13 mouse cellular contexts compared by ENCODE assay signal in genomic region chr6:125152212-125153017, GRCm38 (mm10). TPM values are rescaled to one million over a fixed set of nuclear protein-coding genes. Genes with fewer than 3 reads are reported as not detected.
DNase-seq lines count a peak whose midpoint lies in the region; ATAC-seq and TF ChIP-seq lines count a peak whose summit lies in the region.
"Had no signal": no experiment of that assay in that cellular context is flagged by ENCODE, and none has a peak within 500 bp of the region (broad histone marks: within the 10 kb centered on the region; RNA-seq: fewer than 3 reads in every experiment).

No protein-coding gene starts in this region.

- no peak for DNase-seq in layer of hippocampus, adult 2 months (ENCODE audit: low spot score in 2 of 2)
- no peak for DNase-seq in layer of hippocampus, adult 18-20 months (ENCODE audit: low spot score in 2 of 2)
- peak; percentile 93 for DNase-seq in MEL (ENCODE audit: low read depth, low spot score)
- peak; percentile 76 for DNase-seq in gastrocnemius, postnatal 25 days
- DNase-seq in embryo, embryonic 10 days (ENCODE audit: low spot score), result no peak
- DNase-seq in layer of hippocampus, postnatal 36 days, result no peak
- no peak for DNase-seq in hindbrain, postnatal 0 days (ENCODE audit: low spot score)
- DNase-seq: adrenal gland, postnatal 25 days; midbrain, embryonic 14.5 days; retina, postnatal 1 day; thymus, postnatal 36 days had no signal

- H3K4me3 ChIP-seq in layer of hippocampus, adult 2 months, result no peak overlapping the region
- peak overlapping the region; percentile 81 to 87 for H3K4me3 ChIP-seq in MEL (ENCODE audit: control insufficient read depth in 1 of 2, insufficient read depth in 1 of 2, low read depth in 2 of 2, low read length in 2 of 2)
- no peak overlapping the region for H3K4me3 ChIP-seq in liver, embryonic 16.5 days (ENCODE audit: low read depth, low read length)
- H3K4me3 ChIP-seq in hindbrain, postnatal 0 days (ENCODE audit: low read length), result no peak overlapping the region

- peak; percentile 77 to 90 for TF ChIP-seq EP300 in MEL (IDR thresholded peaks at IDR 0.05; ENCODE audit: low read depth in 1 of 2, low read length in 2 of 2)

- no peaks in the 10 kb centered on the region for H3K9me3 ChIP-seq in MEL (replicated peaks; ENCODE audit: insufficient read depth, low read length)
- no peaks in the 10 kb centered on the region for H3K9me3 ChIP-seq in liver, embryonic 16.5 days (replicated peaks; ENCODE audit: control insufficient read depth, low read length)
- H3K9me3 ChIP-seq in hindbrain, postnatal 0 days (ENCODE audit: low read length), result no peaks in the 10 kb centered on the region

- H3K27me3 ChIP-seq in MEL (ENCODE audit: control insufficient read depth in 1 of 2, insufficient read depth in 2 of 2, low read length in 2 of 2), result no peaks in the 10 kb centered on the region
- no peaks in the 10 kb centered on the region for H3K27me3 ChIP-seq in liver, embryonic 16.5 days (ENCODE audit: control insufficient read depth, insufficient read depth, low read depth, low read length)
- H3K27me3 ChIP-seq in hindbrain, postnatal 0 days (ENCODE audit: insufficient read depth, low read length), result no peaks in the 10 kb centered on the region

- no peak for TF ChIP-seq RAD21 in MEL (IDR thresholded peaks at IDR 0.05; ENCODE audit: low read depth, low read length)

- H3K36me3 ChIP-seq in MEL (ENCODE audit: control insufficient read depth in 1 of 2, insufficient read depth in 2 of 2, low read length in 2 of 2), result peaks cover 0 to 22% of the 10 kb centered on the region in 2 experiments; a peak in 2 of 4 replicates
- H3K36me3 ChIP-seq in liver, embryonic 16.5 days (ENCODE audit: control insufficient read depth, insufficient read depth), result no peaks in the 10 kb centered on the region
- peaks cover 22% of the 10 kb centered on the region; the same call in 1 of the 2 replicates for H3K36me3 ChIP-seq in hindbrain, postnatal 0 days (ENCODE audit: insufficient read depth, low read length)

- peak overlapping the region; percentile 93 for H3K9ac ChIP-seq in MEL (ENCODE audit: control insufficient read depth, low read depth, low read length, poor library complexity, severe bottlenecking)
- no peak overlapping the region for H3K9ac ChIP-seq in liver, embryonic 16.5 days (ENCODE audit: low read depth, low read length)
- no peak overlapping the region for H3K9ac ChIP-seq in hindbrain, postnatal 0 days (replicated peaks; ENCODE audit: low read length)

- H3K79me2 ChIP-seq in MEL (ENCODE audit: control insufficient read depth, insufficient read depth, low read length, poor library complexity), result peaks cover 49% of the 10 kb centered on the region

- peak; percentile 41 to 69; a peak in 3 of 4 replicates for TF ChIP-seq POLR2A in MEL (IDR thresholded peaks at IDR 0.05; ENCODE audit: control insufficient read depth in 1 of 2, insufficient read depth in 1 of 2, low read depth in 1 of 2, low read length in 2 of 2, poor library complexity in 1 of 2)

- TF ChIP-seq CTCF in layer of hippocampus, adult 2 months (conservative IDR thresholded peaks at IDR 0.05), result no peak
- TF ChIP-seq CTCF in MEL (IDR thresholded peaks at IDR 0.05 in 2 of 3, conservative IDR thresholded peaks at IDR 0.05 in 1 of 3; ENCODE audit: control insufficient read depth in 1 of 3, insufficient read depth in 1 of 3, low read depth in 2 of 3, low read length in 3 of 3, poor library complexity in 1 of 3, severe bottlenecking in 1 of 3), result no peak
- TF ChIP-seq CTCF in hindbrain, postnatal 0 days (IDR thresholded peaks at IDR 0.05; ENCODE audit: low read depth), result no peak

- peaks cover 0 to 35% of the 10 kb centered on the region in 2 experiments; a peak in 3 of 4 replicates for H3K4me1 ChIP-seq in MEL (ENCODE audit: control insufficient read depth in 1 of 2, insufficient read depth in 2 of 2, low read length in 2 of 2)
- peaks cover 25% of the 10 kb centered on the region for H3K4me1 ChIP-seq in liver, embryonic 16.5 days (ENCODE audit: control insufficient read depth, low read depth, low read length)
- H3K4me1 ChIP-seq in hindbrain, postnatal 0 days (ENCODE audit: insufficient read depth, low read length), result peaks cover 21% of the 10 kb centered on the region

- WGBS in liver, embryonic 16.5 days (ENCODE audit: insufficient replicate concordance), result 39% methylated on average over 22 of the region's 22 CpGs
- WGBS in hindbrain, postnatal 0 days, result 83% methylated on average over 22 of the region's 22 CpGs

- H3K27ac ChIP-seq in layer of hippocampus, adult 2 months, result peak overlapping the region; percentile 12
- peak overlapping the region; percentile 96 for H3K27ac ChIP-seq in MEL (ENCODE audit: control insufficient read depth, low read depth, low read length)
- 0 out of 2 replicates have a peak overlapping the region, but pooled peaks have one; percentile 9 for H3K27ac ChIP-seq in liver, embryonic 16.5 days (ENCODE audit: low read length)
- H3K27ac ChIP-seq in hindbrain, postnatal 0 days, result no peak overlapping the region

- H3K4me2 ChIP-seq in liver, embryonic 16.5 days (ENCODE audit: low read depth, low read length), result no peak overlapping the region
- no peak overlapping the region for H3K4me2 ChIP-seq in hindbrain, postnatal 0 days (ENCODE audit: low read depth, low read length)

- ATAC-seq in liver, embryonic 16.5 days (ENCODE audit: low read depth), result peak; percentile 36
- ATAC-seq in hindbrain, postnatal 0 days, result no peak
- ATAC-seq: intestine, postnatal 0 days had no signal

TF ChIP-seq in MEL, 35 proteins besides CTCF, POLR2A, EP300 and RAD21 (continues in another document):
- TF ChIP-seq SIN3A (IDR thresholded peaks at IDR 0.05; ENCODE audit: low read length), result peak; percentile 70
- peak; percentile 98 for TF ChIP-seq MYC (IDR thresholded peaks at IDR 0.05; ENCODE audit: low read depth, low read length)
- no peak for TF ChIP-seq JUND (IDR thresholded peaks at IDR 0.05; ENCODE audit: low read depth, low read length)

RNA-seq across cellular contexts. Expression of gene Iffo1, which starts 7.4 kb away (rescaled TPM):
- 10 to 100 TPM; 69.9 to 71.9 TPM for total RNA-seq in layer of hippocampus, adult 2 months (2021)
- 10 to 100 TPM; 63.0 to 69.1 TPM for total RNA-seq in layer of hippocampus, adult 18-20 months (2021)
- 75.4 and 96.1 TPM in 2 replicates for total RNA-seq in MEL (2012; rRNA removed)
- polyA plus RNA-seq in MEL (2012; ENCODE audit: insufficient read depth in 1 of 2, insufficient read length in 2 of 2, low read depth in 1 of 2, low replicate concordance in 2 of 2, missing spikeins in 1 of 2), result 10 to 100 TPM in 1 of 2 experiments, not detected in 1; 96.9 TPM
- 10 to 100 TPM; 12.4 to 15.3 TPM for total RNA-seq in gastrocnemius, postnatal 25 days (2021)
- 3.0 and 4.2 TPM in 2 replicates for polyA plus RNA-seq in liver, embryonic 16.5 days (2015; fragmentation: Nextera tagmentation; extraction: Ambion mirVana)
- 10 to 100 TPM; 67.5 to 68.9 TPM for total RNA-seq in layer of hippocampus, postnatal 36 days (2021)
- total RNA-seq in hindbrain, postnatal 0 days (2014; rRNA removed), result 29.1 and 30.5 TPM in 2 replicates
- 20.3 and 20.6 TPM in 2 replicates for polyA plus RNA-seq in hindbrain, postnatal 0 days (2015; fragmentation: Nextera tagmentation; extraction: Ambion mirVana)

RNA-seq across cellular contexts. Expression of gene Gapdh, which starts 13.9 kb away (rescaled TPM):
- total RNA-seq in layer of hippocampus, adult 2 months (2021), result 1,000 to 10,000 TPM; 2,438 to 2,531 TPM
- total RNA-seq in layer of hippocampus, adult 18-20 months (2021), result 1,000 to 10,000 TPM; 2,555 to 2,598 TPM
- total RNA-seq in MEL (2012; rRNA removed), result 723 and 1,144 TPM in 2 replicates
- 1,000 to 10,000 TPM in 1 of 2 experiments, not detected in 1; 1,834 TPM for polyA plus RNA-seq in MEL (2012; ENCODE audit: insufficient read depth in 1 of 2, insufficient read length in 2 of 2, low read depth in 1 of 2, low replicate concordance in 2 of 2, missing spikeins in 1 of 2)
- total RNA-seq in gastrocnemius, postnatal 25 days (2021), result over 10,000 TPM; 11,297 to 11,631 TPM
- 1,120 and 1,202 TPM in 2 replicates for polyA plus RNA-seq in liver, embryonic 16.5 days (2015; fragmentation: Nextera tagmentation; extraction: Ambion mirVana)
- 1,000 to 10,000 TPM; 2,301 to 2,480 TPM for total RNA-seq in layer of hippocampus, postnatal 36 days (2021)
- 2,711 and 2,736 TPM in 2 replicates for total RNA-seq in hindbrain, postnatal 0 days (2014; rRNA removed)
- 1,874 and 1,919 TPM in 2 replicates for polyA plus RNA-seq in hindbrain, postnatal 0 days (2015; fragmentation: Nextera tagmentation; extraction: Ambion mirVana)

RNA-seq across cellular contexts. Expression of gene Nop2, which starts 20.7 kb away (rescaled TPM):
- total RNA-seq in layer of hippocampus, adult 2 months (2021), result 10 to 100 TPM; 30.8 to 31.7 TPM
- 10 to 100 TPM; 31.3 to 32.4 TPM for total RNA-seq in layer of hippocampus, adult 18-20 months (2021)
- total RNA-seq in MEL (2012; rRNA removed), result 210 and 263 TPM in 2 replicates
- 100 to 1,000 TPM; 221 to 337 TPM for polyA plus RNA-seq in MEL (2012; ENCODE audit: insufficient read depth in 1 of 2, insufficient read length in 2 of 2, low read depth in 1 of 2, low replicate concordance in 2 of 2, missing spikeins in 1 of 2)
- 10 to 100 TPM; 14.6 to 18.6 TPM for total RNA-seq in gastrocnemius, postnatal 25 days (2021)
- polyA plus RNA-seq in liver, embryonic 16.5 days (2015; fragmentation: Nextera tagmentation; extraction: Ambion mirVana), result 25.2 and 25.3 TPM in 2 replicates
- 10 to 100 TPM; 30.2 to 34.4 TPM for total RNA-seq in layer of hippocampus, postnatal 36 days (2021)
- total RNA-seq in hindbrain, postnatal 0 days (2014; rRNA removed), result 33.9 and 34.2 TPM in 2 replicates
- 37.3 and 38.8 TPM in 2 replicates for polyA plus RNA-seq in hindbrain, postnatal 0 days (2015; fragmentation: Nextera tagmentation; extraction: Ambion mirVana)

RNA-seq across cellular contexts. Expression of gene Ncapd2, which starts 39.1 kb away (rescaled TPM):
- total RNA-seq in layer of hippocampus, adult 2 months (2021), result 10 to 100 TPM; 24.3 to 28.5 TPM
- total RNA-seq in layer of hippocampus, adult 18-20 months (2021), result 10 to 100 TPM; 20.4 to 25.8 TPM
- 86.6 and 88.8 TPM in 2 replicates for total RNA-seq in MEL (2012; rRNA removed)
- polyA plus RNA-seq in MEL (2012; ENCODE audit: insufficient read depth in 1 of 2, insufficient read length in 2 of 2, low read depth in 1 of 2, low replicate concordance in 2 of 2, missing spikeins in 1 of 2), result 100 to 1,000 TPM in 1 of 2 experiments, not detected in 1; 394 TPM
- 10 to 100 TPM; 12.1 to 12.7 TPM for total RNA-seq in gastrocnemius, postnatal 25 days (2021)
- 96.1 and 98.1 TPM in 2 replicates for polyA plus RNA-seq in liver, embryonic 16.5 days (2015; fragmentation: Nextera tagmentation; extraction: Ambion mirVana)
- total RNA-seq in layer of hippocampus, postnatal 36 days (2021), result 10 to 100 TPM; 22.8 to 26.5 TPM
- total RNA-seq in hindbrain, postnatal 0 days (2014; rRNA removed), result 47.1 and 56.3 TPM in 2 replicates
- 30.3 and 34.1 TPM in 2 replicates for polyA plus RNA-seq in hindbrain, postnatal 0 days (2015; fragmentation: Nextera tagmentation; extraction: Ambion mirVana)

RNA-seq across cellular contexts. Expression of gene Mrpl51, which starts 39.2 kb away (rescaled TPM):
- total RNA-seq in layer of hippocampus, adult 2 months (2021), result 10 to 100 TPM; 70.8 to 75.3 TPM
- total RNA-seq in layer of hippocampus, adult 18-20 months (2021), result 10 to 100 TPM; 63.2 to 72.2 TPM
- total RNA-seq in MEL (2012; rRNA removed), result 208 and 251 TPM in 2 replicates
- 100 to 1,000 TPM in 1 of 2 experiments, not detected in 1; 286 TPM for polyA plus RNA-seq in MEL (2012; ENCODE audit: insufficient read depth in 1 of 2, insufficient read length in 2 of 2, low read depth in 1 of 2, low replicate concordance in 2 of 2, missing spikeins in 1 of 2)
- 100 to 1,000 TPM; 214 to 227 TPM for total RNA-seq in gastrocnemius, postnatal 25 days (2021)
- polyA plus RNA-seq in liver, embryonic 16.5 days (2015; fragmentation: Nextera tagmentation; extraction: Ambion mirVana), result 145 and 162 TPM in 2 replicates
- total RNA-seq in layer of hippocampus, postnatal 36 days (2021), result 10 to 100 TPM; 70.7 to 72.3 TPM
- 20.6 and 40.3 TPM in 2 replicates for total RNA-seq in hindbrain, postnatal 0 days (2014; rRNA removed)
- polyA plus RNA-seq in hindbrain, postnatal 0 days (2015; fragmentation: Nextera tagmentation; extraction: Ambion mirVana), result 159 and 163 TPM in 2 replicates

Comparison
In these comparisons a context has a peak if more than half of its experiments do, and no peak if none do; other contexts are left out.
1. DNase-seq: peak in MEL (single experiment) and gastrocnemius, postnatal 25 days (single experiment); none in layer of hippocampus, adult 2 months (0 of 2), layer of hippocampus, adult 18-20 months (0 of 2), embryo, embryonic 10 days (single experiment), layer of hippocampus, postnatal 36 days (0 of 2) and hindbrain, postnatal 0 days (single experiment).
2. H3K4me3 ChIP-seq: peak in MEL (2 of 2); none in layer of hippocampus, adult 2 months (single experiment), liver, embryonic 16.5 days (single experiment) and hindbrain, postnatal 0 days (single experiment).